In genomic region chr14:66473251-66473550, GRCm38 (mm10) we compare ENCODE assay signal across 14 mouse cellular contexts.
DNase-seq lines count a peak whose midpoint lies in the region; ATAC-seq and TF ChIP-seq lines count a peak whose summit lies in the region.
"Had no signal": no experiment of that assay in that cellular context is flagged by ENCODE, and none has a peak within 500 bp of the region (broad histone marks: within the 10 kb centered on the region; RNA-seq: fewer than 3 reads in every experiment).

No protein-coding gene starts in this region.

- TF ChIP-seq POLR2A in limb, embryonic 14.5 days (IDR thresholded peaks at IDR 0.05; ENCODE audit: borderline replicate concordance, extremely low read depth, insufficient read depth, insufficient read length) = no peak

- no peaks in the 10 kb centered on the region for H3K36me3 ChIP-seq in midbrain, embryonic 10.5 days
- no peaks in the 10 kb centered on the region for H3K36me3 ChIP-seq in midbrain, embryonic 16.5 days (ENCODE audit: control insufficient read depth, insufficient read depth, low read length)
- no peaks in the 10 kb centered on the region for H3K36me3 ChIP-seq in embryonic facial prominence, embryonic 15.5 days
- no peaks in the 10 kb centered on the region for H3K36me3 ChIP-seq in limb, embryonic 14.5 days (ENCODE audit: control insufficient read depth, insufficient read depth, low read length)
- no peaks in the 10 kb centered on the region for H3K36me3 ChIP-seq in stomach, embryonic 15.5 days
- no peaks in the 10 kb centered on the region for H3K36me3 ChIP-seq in liver, embryonic 11.5 days (ENCODE audit: control insufficient read depth, insufficient read depth, low read length)
- H3K36me3 ChIP-seq: heart, embryonic 12.5 days had no signal

- DNase-seq in midbrain, embryonic 10.5 days (ENCODE audit: low spot score) = no peak
- no peak for DNase-seq in limb, embryonic 14.5 days (ENCODE audit: low spot score)
- no peak for DNase-seq in liver, embryonic 11.5 days (ENCODE audit: low spot score)
- no peak for DNase-seq in adrenal gland, postnatal 14 days
- DNase-seq in ovary, postnatal 10 days (ENCODE audit: low spot score) = no peak
- DNase-seq: cerebellum, adult 8-10 months; gastrocnemius, postnatal 14 days; layer of hippocampus, adult 9-11 months; thymus, postnatal 25 days had no signal

- H3K27me3 ChIP-seq in midbrain, embryonic 10.5 days (ENCODE audit: low read depth, poor library complexity, severe bottlenecking) = no peaks in the 10 kb centered on the region
- H3K27me3 ChIP-seq in midbrain, embryonic 16.5 days (ENCODE audit: control insufficient read depth, insufficient read depth, low read depth, low read length) = no peaks in the 10 kb centered on the region
- H3K27me3 ChIP-seq in embryonic facial prominence, embryonic 15.5 days = no peaks in the 10 kb centered on the region
- H3K27me3 ChIP-seq in limb, embryonic 14.5 days (ENCODE audit: control insufficient read depth, insufficient read depth, low read length) = no peaks in the 10 kb centered on the region
- H3K27me3 ChIP-seq in stomach, embryonic 15.5 days (replicated peaks) = no peaks in the 10 kb centered on the region
- no peaks in the 10 kb centered on the region for H3K27me3 ChIP-seq in liver, embryonic 11.5 days (replicated peaks; ENCODE audit: control insufficient read depth, insufficient read depth, low read length)
- H3K27me3 ChIP-seq: heart, embryonic 12.5 days had no signal

- no peak overlapping the region for H3K4me3 ChIP-seq in midbrain, embryonic 10.5 days
- H3K4me3 ChIP-seq in midbrain, embryonic 16.5 days (ENCODE audit: low read depth, low read length) = no peak overlapping the region
- H3K4me3 ChIP-seq in embryonic facial prominence, embryonic 15.5 days (replicated peaks) = no peak overlapping the region
- no peak overlapping the region for H3K4me3 ChIP-seq in limb, embryonic 14.5 days (replicated peaks; ENCODE audit: low read length)
- no peak overlapping the region for H3K4me3 ChIP-seq in stomach, embryonic 15.5 days (replicated peaks)
- H3K4me3 ChIP-seq in liver, embryonic 11.5 days (ENCODE audit: low read depth, low read length) = no peak overlapping the region
- H3K4me3 ChIP-seq: heart, embryonic 12.5 days had no signal

- H3K4me2 ChIP-seq in midbrain, embryonic 16.5 days (ENCODE audit: low read length) = no peak overlapping the region
- no peak overlapping the region for H3K4me2 ChIP-seq in embryonic facial prominence, embryonic 15.5 days (replicated peaks)
- no peak overlapping the region for H3K4me2 ChIP-seq in limb, embryonic 14.5 days (replicated peaks; ENCODE audit: low read depth, low read length, severe bottlenecking)
- no peak overlapping the region for H3K4me2 ChIP-seq in stomach, embryonic 15.5 days
- no peak overlapping the region for H3K4me2 ChIP-seq in liver, embryonic 11.5 days
- H3K4me2 ChIP-seq: heart, embryonic 12.5 days had no signal

- ATAC-seq in midbrain, embryonic 16.5 days = no peak
- no peak for ATAC-seq in embryonic facial prominence, embryonic 15.5 days (ENCODE audit: insufficient number of reproducible peaks, low FRiP score, low TSS enrichment, low read depth)
- ATAC-seq in limb, embryonic 14.5 days (ENCODE audit: low FRiP score, low read depth) = no peak
- peak; percentile 18; the same call in 1 of the 2 replicates for ATAC-seq in stomach, embryonic 15.5 days (ENCODE audit: insufficient read depth, low FRiP score, low read depth)
- no peak for ATAC-seq in liver, embryonic 11.5 days (replicated peaks; ENCODE audit: low FRiP score)
- ATAC-seq: CD4-positive, CD25-positive, alpha-beta regulatory T cell, adult 4 months had no signal

- peak overlapping the region; percentile 82 for H3K27ac ChIP-seq in midbrain, embryonic 10.5 days (replicated peaks)
- H3K27ac ChIP-seq in midbrain, embryonic 16.5 days (ENCODE audit: low read length) = no peak overlapping the region
- H3K27ac ChIP-seq in embryonic facial prominence, embryonic 15.5 days (replicated peaks) = peak overlapping the region; percentile 51; the same call in 1 of the 2 replicates
- 0 out of 2 replicates have a peak overlapping the region, but pooled peaks have one; percentile 14 for H3K27ac ChIP-seq in limb, embryonic 14.5 days (replicated peaks; ENCODE audit: low read depth, low read length)
- peak overlapping the region; percentile 69; the same call in 1 of the 2 replicates for H3K27ac ChIP-seq in stomach, embryonic 15.5 days
- no peak overlapping the region for H3K27ac ChIP-seq in liver, embryonic 11.5 days (ENCODE audit: low read depth, low read length)

- no peaks in the 10 kb centered on the region; the same call in 1 of the 2 replicates for H3K9me3 ChIP-seq in midbrain, embryonic 10.5 days (replicated peaks)
- H3K9me3 ChIP-seq in midbrain, embryonic 16.5 days (replicated peaks; ENCODE audit: control insufficient read depth, low read length, poor library complexity, severe bottlenecking) = no peaks in the 10 kb centered on the region
- H3K9me3 ChIP-seq in embryonic facial prominence, embryonic 15.5 days (replicated peaks) = no peaks in the 10 kb centered on the region
- no peaks in the 10 kb centered on the region for H3K9me3 ChIP-seq in limb, embryonic 14.5 days (ENCODE audit: control insufficient read depth, low read length)
- no peaks in the 10 kb centered on the region for H3K9me3 ChIP-seq in stomach, embryonic 15.5 days
- H3K9me3 ChIP-seq in liver, embryonic 11.5 days (ENCODE audit: control insufficient read depth, low read length) = no peaks in the 10 kb centered on the region
- H3K9me3 ChIP-seq: heart, embryonic 12.5 days had no signal

- H3K9ac ChIP-seq in midbrain, embryonic 16.5 days (ENCODE audit: low read depth, low read length) = no peak overlapping the region
- no peak overlapping the region for H3K9ac ChIP-seq in embryonic facial prominence, embryonic 15.5 days
- no peak overlapping the region for H3K9ac ChIP-seq in limb, embryonic 14.5 days (ENCODE audit: low read depth, low read length, severe bottlenecking)
- H3K9ac ChIP-seq in stomach, embryonic 15.5 days = no peak overlapping the region
- H3K9ac ChIP-seq in liver, embryonic 11.5 days (ENCODE audit: low read depth, low read length) = no peak overlapping the region
- H3K9ac ChIP-seq: heart, embryonic 12.5 days had no signal

- 40% methylated on average over 1 of the region's 1 CpGs for WGBS in midbrain, embryonic 10.5 days
- WGBS in midbrain, embryonic 16.5 days = 17% methylated on average over 1 of the region's 1 CpGs
- 3% methylated on average over 1 of the region's 1 CpGs for WGBS in embryonic facial prominence, embryonic 15.5 days
- WGBS in limb, embryonic 14.5 days = 33% methylated on average over 1 of the region's 1 CpGs
- WGBS in stomach, embryonic 15.5 days = 5% methylated on average over 1 of the region's 1 CpGs
- WGBS in liver, embryonic 11.5 days = 36% methylated on average over 1 of the region's 1 CpGs

- H3K4me1 ChIP-seq in midbrain, embryonic 10.5 days = peaks cover 16% of the 10 kb centered on the region
- no peaks in the 10 kb centered on the region for H3K4me1 ChIP-seq in midbrain, embryonic 16.5 days (ENCODE audit: control insufficient read depth, insufficient read depth, low read length)
- H3K4me1 ChIP-seq in embryonic facial prominence, embryonic 15.5 days = peaks cover 12% of the 10 kb centered on the region; the same call in 1 of the 2 replicates
- no peaks in the 10 kb centered on the region for H3K4me1 ChIP-seq in limb, embryonic 14.5 days (ENCODE audit: control insufficient read depth, insufficient read depth, low read length)
- 0 out of 2 replicates have a peak, but pooled peaks cover 2% of the 10 kb centered on the region for H3K4me1 ChIP-seq in stomach, embryonic 15.5 days
- no peaks in the 10 kb centered on the region for H3K4me1 ChIP-seq in liver, embryonic 11.5 days (replicated peaks; ENCODE audit: control insufficient read depth, insufficient read depth, low read length)

Comparison
In these comparisons a context has a peak if more than half of its experiments do, and no peak if none do; other contexts are left out.
1. H3K27ac ChIP-seq: peak in midbrain, embryonic 10.5 days (single experiment), embryonic facial prominence, embryonic 15.5 days (single experiment), limb, embryonic 14.5 days (single experiment) and stomach, embryonic 15.5 days (single experiment); none in midbrain, embryonic 16.5 days (single experiment) and liver, embryonic 11.5 days (single experiment).